Mouse (Mus musculus) testis, postnatal 10 days (tissue): ENCODE results near the gene Saa3.
A peak's percentile ranks its signal among the peaks of the same experiment; 100 is the strongest.
"Not testable (repeated sequence)": the region's sequence is repeated elsewhere in the genome, so short reads cannot be mapped to it uniquely, and the experiment has no call there.

Source experiments
- DNase-seq: peaks from one replicate; pipeline ENCODE4 v3.0.0; 2021; ENCODE audit warnings: low spot score

Gene Saa3

DNA sequence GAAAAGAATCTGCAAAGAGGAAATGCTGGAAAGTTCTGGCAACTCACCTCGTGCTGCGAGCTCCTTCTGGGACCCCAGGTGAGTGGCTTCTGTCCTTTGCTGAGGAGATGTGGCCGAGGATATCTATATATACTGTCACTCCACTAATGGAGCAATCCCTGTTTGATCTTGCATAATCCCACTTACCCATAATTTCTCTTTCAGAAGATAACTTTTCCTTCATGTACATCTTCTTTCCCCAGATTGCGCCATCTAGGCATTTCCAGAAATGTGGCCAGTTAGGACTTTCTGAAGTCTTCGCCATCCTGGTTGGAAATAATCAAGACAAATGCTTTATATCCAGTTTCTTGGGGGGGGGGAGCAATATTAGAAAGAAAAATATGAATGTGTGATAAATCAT, at the start of gene Saa3:
Gene Saa3, minus strand, starts transcription at position 101 of the 400 bp plus-strand sequence.
- DNase-seq, result no peak

DNA sequence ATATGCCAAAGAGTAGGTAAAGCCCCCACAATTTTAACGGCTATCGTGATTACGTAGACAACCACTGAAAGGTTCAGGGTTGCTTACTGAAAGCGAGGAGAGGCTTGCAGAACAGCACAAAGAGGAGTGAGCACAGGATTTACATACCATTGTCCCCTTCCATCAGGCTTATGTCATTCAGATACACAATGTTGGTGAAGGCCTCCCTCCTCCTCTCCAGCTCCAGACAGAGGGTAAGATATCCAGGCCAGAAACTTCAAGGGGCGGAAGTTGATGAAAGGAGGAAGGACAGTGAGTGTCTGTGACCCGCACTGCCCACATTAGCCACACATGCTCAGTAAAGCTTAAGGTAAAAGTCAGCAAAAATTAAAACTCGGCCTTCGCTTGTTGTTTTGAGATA, 49.2 kb upstream of the Saa3 start:
- DNase-seq, result no peak

DNA sequence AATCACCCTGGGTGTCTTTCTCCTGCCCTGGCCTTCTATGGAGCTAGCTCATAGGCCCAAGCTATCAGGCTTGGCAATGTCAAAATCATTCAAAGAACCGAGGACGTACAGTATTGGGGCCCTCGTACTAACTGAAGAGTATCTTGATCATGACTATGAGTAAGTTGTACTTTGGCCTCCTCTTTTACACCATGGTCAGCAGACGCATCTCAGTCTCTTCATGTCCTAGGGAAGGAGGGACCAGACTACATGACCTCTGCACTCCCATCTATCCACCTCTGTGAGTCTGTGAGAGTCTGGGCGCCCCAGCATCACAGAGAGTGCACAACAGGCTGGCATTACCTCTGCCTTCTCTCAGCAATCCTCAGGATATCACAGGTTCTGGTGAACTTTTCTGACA, 47.1 kb upstream of the Saa3 start:
- no peak for DNase-seq

- DNase-seq, result no peak
Observed at GRCm38 (mm10) chr7:46761049-46761795, 45.7 kb upstream of the Saa3 start.

DNA sequence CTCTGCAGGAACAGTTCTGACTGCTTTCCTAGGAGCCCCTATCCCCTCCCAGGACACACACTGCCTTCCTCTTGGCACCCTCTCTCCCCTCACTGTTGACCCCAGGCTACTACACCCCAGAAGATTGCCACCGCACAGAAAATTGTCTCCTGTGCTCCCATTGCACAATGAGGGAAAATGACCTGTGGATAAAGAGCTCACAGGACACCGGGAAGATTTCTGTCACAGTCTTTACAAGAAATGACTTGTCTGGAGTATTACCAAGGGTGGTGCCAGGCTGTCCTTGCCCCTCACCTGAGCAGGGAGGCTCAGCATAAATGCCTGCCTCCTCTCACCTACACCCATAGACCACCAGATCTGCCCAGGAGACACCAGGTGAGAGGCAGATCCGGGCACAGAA, 36.0 kb upstream of the Saa3 start, which contains the start of gene Saa2:
Gene Saa2, plus strand, starts transcription at position 301 of the 400 bp plus-strand sequence.
- no peak for DNase-seq

DNA sequence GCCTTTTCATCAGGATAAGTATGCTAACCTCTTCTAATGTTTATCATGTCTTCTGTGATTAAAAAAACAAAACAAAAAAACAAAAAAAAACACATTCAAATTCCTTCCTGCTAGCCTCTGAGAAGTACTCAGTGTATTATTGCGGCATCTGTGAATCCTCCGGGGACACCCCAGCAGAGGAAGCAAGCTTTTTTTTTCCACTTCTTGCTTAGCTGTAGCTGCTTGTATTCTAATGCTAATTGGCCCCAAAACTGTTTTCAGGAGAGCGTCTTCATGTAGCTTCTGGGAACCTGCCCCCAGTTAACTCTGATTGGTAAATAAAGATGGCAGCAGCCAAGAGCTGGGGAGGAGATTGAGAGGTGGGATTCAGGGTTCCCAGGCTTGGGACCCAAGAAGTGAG, 33.0 kb upstream of the Saa3 start:
- DNase-seq, result no peak

DNA sequence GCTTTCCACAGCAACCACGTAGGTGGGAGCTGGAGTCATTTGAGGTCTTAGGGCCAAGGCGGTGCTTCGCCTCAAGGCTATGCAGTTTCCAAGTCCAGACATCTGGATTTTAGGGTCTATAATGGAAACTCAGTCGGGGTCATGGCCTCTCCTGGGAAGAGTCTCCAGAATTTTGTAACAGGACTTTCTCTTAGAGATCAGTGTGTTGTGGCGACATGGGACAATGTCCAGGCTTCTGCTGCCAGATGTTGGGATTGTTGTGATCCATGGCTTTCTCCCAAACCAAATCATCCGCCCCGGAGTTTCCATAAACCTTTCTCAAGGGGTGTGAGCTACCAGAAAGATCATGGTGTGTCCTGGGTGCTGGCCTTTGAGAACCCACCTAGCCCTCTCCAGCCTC, 30.9 kb upstream of the Saa3 start:
- no peak for DNase-seq

GRCm38 (mm10) chr7:46745816-46746215, 30.3 kb upstream of the Saa3 start:
- DNase-seq, result no peak

GRCm38 (mm10) chr7:46742880-46743279, 27.4 kb upstream of the Saa3 start, which contains the start of gene Saa1:
Gene Saa1 (minus strand): TSS chr7:46742980.
- DNase-seq, result not testable (repeated sequence)

DNA sequence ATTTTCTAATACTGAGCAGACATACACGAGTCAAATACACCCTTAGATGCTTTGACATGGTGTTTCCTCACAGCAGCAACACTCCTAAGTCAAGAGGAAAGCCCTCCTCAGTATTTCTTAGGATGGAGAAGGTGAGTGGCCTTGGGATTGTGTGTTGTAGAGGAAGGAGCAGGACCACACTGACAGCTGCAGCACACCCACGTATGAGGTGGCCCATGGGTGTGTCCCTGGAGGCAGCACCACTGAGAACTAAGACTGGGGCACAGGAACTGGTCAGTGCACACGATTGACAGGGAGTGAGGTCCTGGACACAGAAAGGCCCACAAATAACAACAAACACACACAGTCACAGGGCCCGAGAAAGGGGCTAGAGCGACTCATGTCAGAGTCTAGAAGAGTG, 24.5 kb upstream of the Saa3 start:
- DNase-seq, result not testable (repeated sequence)

GRCm38 (mm10) chr7:46738561-46739460, 23.3 kb upstream of the Saa3 start:
- no peak for DNase-seq

DNA sequence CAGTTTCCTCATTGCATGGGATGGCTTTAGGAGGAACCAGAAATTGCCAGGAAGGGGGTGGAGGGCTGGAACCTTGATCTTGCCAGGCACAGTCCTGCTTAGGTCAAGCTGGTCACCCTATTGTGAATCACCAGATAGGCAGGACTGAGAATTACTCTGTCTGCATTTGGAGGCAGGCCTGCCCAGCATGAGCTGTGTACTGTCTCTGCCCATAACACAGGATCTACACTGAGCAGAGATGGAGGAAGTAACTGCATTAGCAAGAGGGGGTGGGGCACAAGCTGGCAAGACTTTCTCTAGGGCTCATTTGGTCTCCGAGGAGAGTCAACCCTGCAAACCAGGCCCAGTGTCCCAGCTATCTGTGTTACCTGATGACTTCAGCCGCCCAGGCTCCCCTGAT, 19.5 kb upstream of the Saa3 start:
- DNase-seq, result no peak

DNA sequence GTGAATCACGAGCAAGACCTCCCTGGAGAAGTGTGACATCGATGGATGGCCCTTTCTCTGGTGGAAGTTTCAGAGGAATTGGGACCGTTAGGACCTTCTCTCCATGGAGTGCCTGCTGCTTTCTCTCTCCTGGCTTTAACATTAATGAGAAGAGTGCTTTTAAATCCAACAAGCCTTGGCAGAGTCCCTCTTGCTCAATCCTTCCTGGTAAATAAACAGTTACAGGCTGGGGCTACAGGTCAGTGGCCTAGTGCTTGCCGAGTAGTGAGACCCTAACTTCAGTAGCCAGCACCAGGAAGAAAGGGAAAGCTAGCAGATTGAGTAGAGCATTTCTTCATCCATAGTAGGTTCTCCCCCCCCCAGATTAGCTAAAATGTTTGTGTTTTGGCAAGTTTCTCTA, 17.0 kb upstream of the Saa3 start, which contains the start of gene Saa4:
Gene Saa4, minus strand, starts transcription at position 146 of the 400 bp plus-strand sequence.
- DNase-seq, result no peak

DNA sequence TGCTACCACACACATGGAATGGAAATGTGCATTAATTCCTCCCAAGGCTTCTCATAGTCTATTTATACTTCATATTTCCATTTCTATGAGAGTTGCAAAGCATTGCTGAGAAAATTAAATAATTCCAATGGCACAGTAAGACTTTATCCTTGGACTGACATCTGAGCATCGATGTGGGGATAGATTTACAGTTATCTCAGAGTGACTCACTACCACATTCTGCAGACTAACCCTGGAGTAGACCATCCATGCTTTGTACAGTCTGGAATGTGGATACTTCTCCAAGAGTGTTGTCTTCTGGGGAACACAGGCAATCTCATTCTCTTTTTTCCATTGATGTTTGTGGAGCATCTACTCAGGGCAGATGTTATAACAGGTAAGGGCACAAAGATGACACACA, 12.1 kb upstream of the Saa3 start:
- DNase-seq, result no peak

DNA sequence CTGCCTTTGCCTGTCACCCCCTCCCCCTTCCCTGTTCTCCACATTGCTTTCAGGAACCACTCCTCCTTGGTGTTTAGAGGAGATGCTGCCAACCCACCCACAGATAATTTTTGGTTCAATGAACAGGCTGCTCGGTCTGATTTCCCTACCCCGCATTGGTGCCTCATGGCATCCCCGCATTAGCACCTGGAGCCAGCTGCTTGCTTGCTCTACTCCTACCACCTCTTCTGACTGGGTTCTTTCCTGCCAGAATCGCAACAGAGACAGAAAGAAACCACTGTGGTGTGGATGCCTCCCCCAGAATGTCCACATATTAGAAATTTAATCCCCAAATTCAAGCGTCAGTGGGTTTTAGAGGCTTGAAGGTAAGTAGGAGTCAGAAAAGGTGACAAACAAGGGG, 8.9 kb upstream of the Saa3 start:
- no peak for DNase-seq

DNA sequence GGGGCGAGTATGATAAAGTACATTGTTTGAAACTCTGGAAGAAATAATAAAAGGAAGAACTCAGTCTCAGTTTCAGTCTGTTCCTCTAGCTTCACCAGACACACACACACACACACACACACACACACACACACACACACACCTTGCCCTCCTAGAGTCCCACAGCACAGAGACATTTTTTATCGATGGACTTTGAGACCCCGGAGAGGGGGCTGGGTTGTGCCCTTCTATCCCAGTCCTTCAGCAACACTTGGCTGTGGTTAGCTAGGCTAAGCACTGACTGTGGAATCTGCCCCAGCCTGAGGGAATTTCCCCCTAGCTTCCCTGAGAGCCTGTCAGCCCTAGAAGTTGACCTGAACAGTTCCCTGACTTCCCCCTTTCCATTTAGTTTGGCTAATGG, 8.3 kb upstream of the Saa3 start:
- DNase-seq, result no peak

DNA sequence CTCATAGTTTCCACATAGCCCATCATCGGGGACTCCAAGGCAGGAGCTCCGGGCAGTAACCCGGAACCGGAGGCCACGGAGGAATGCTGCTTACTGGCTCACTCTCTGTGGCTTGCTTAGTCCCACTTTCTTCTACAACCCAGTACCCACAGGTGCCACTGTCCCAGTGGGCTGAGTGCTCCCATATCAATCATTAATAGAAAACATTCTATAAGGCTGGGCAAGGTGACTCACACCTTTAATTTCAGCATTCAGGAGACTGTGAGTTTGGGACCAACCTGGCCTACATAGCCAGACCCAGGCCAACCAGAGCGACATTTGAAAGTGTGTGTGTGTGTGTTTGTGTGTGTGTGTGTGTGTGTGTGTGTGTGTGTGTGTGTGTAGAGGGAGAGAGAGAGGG, 7.9 kb upstream of the Saa3 start:
- no peak for DNase-seq

GRCm38 (mm10) chr7:46720460-46720859, 5.0 kb upstream of the Saa3 start:
- DNase-seq, result no peak

DNA sequence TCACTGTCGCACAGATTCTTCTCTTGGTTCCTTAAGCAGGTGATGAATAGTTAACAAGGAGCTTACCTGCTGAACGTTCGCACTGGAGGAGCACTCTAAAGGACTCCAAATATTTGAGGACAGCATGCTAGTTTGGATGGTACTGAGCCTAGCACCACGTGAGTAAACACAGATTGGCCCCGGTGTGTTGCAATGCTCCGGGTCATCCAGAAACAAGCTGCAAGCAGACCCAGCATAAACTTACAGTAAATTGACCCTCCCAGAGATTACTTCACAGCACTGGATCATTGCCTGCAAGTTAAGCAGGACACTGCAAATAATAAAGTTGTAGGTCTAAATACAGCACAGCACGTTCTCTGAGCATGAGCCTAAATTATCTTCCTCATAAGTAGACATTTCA, 4.0 kb upstream of the Saa3 start:
- no peak for DNase-seq

DNA sequence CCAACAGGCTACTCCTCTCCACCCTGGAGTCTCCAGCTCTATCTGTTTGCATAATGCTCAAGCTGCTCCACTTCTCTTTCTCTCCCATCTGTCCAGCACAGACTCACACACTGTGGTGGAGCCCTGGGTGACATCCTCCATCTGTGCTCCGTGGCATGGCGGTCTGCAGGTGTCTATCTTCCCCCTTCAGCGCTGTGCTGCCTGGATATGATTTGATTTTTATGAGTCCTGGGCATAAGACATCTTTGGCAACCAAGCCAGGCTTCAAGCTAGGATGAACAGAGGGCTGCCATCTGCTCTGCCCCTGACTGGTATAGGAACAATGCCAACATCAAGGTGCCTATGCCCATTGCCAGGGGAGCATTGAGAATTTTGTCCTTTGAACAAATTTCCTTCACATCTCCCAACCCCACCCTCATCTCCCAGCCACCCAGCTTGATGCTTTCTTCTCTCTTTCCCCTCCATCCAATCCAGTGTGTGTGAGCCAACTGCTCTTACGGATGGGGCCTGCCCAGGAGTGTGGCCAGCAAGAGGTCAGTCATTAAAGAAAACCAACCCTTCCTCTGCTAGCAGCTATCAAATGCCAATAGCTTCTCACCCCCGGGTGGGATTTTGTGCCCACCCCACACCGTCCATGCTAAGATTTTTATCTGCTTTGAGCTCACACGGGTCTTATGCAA, 3.2 kb upstream of the Saa3 start:
- DNase-seq, result no peak

- no peak for DNase-seq
Observed at GRCm38 (mm10) chr7:46716897-46717296, 1.4 kb upstream of the Saa3 start.

DNA sequence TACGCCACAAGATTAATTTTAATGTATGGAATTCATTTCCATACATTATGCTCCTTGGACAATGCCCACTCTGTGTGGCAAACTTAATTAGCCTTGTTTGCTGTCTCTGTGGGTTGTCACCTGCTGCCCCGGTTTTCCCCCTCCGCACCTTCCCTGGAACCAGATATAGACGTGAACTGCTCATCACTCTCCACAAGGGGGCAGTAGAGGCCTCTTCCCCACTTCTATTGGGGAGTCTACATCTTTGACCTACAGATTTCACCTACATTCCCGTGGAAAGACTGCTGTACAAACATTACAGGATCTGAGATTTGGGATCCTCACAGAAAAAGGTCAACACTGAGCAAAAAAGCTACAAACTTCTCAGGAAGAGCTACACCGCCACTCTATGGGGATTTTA, 982 bp downstream of the Saa3 start:
- DNase-seq, result peak; percentile 73

GRCm38 (mm10) chr7:46712250-46712649, 3.2 kb downstream of the Saa3 start:
- DNase-seq, result no peak
